Mouse (Mus musculus) liver, embryonic 14.5 days (tissue): ENCODE measurements at regions not wholly inside any gene's neighbourhood (a gene's known extent, or its start where the extent isn't known, plus 50 kb on each side); places are given as distances from the start of the nearest gene placed in this dataset.

Experiments used
- CTCF ChIP-seq: IDR thresholded peaks from 2 replicates; pipeline ENCODE4 v1.5.1; 2016; ENCODE audit warnings: antibody characterized with exemption, low read depth, control low read depth
- EP300 ChIP-seq: IDR thresholded peaks from 2 replicates; pipeline ENCODE4 v1.6.1; 2016; ENCODE audit warnings: antibody characterized with exemption, low read depth

DNA sequence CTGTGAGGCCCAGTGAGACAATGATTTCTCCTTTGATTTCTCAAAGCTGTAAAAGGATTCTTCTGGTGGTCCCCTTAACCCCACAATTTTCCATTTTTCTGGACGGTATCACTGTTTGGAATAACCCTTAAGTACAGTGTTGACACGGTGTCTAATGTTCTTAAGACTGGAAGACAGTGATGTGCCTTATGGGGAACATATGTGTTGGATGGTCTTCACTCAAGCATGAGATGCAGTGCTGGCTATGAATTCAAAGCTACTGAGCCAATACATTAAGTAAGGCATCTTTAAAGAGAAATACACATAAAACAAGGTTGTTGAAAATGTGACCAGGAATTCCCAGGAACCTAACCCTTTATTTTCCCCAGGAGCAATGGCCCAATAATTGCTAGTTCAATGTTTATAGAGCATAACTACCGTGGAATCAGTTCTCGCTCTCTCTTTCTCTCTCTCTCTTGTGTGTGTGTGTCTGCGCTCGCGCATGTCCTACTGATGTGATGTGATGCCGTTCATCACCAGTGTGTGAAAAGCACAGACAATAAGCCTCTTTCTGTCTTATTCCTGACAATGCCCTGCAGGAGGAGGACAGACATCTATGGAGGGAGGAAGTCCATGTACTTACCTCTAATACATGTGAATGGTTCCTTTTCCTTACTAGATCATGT, 125.4 kb upstream of the Peli1 start:
- TF ChIP-seq CTCF (no peak), EP300 (no peak)
